Mouse (Mus musculus) gastrocnemius, postnatal 4 days (tissue): Measurements from ENCODE around the gene Arap2. TPM values are rescaled to one million over a fixed set of nuclear protein-coding genes. Genes with fewer than 3 reads are reported as not detected.

Experiments used
- DNase-seq, 2 experiments: peaks; one replicate each; pipeline ENCODE4 v3.0.0; 2021 to 2022; ENCODE audit warnings: low spot score in 2 of 2, mixed read lengths in 2 of 2
- total RNA-seq, 2 experiments: library from RNA; stranded (reverse); gene quantifications; 2 replicates each; pipeline ENCODE4 v1.2.3; 2021

The Arap2 gene
- total RNA-seq, 2 experiments from 2014 or later = 3.0 to 3.2 TPM

GRCm38 (mm10) chr5:62636341-62636740 lies 129.6 kb downstream of the Arap2 start:
- DNase-seq = no peak

DNA sequence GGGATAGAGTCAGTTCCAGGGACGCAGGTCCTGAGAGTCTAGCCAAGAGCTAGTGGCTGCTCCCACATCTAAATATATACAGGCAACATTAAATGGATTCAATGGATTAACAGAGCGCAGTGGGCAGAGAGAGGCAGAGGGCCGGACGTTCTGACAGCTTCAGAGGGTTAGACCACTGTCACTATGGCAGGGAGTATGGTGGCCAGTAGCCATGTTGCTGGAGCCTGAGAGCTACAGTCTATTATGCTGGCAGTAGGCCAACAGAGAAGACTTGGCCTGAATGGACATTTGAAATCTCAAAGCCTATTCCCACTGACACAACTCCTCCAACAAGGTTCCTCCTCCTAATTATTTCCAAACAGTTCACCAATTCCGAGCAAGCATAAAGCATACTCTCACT lies 137.1 kb downstream of the Arap2 start:
- DNase-seq = no peak

- DNase-seq = no peak
Observed at GRCm38 (mm10) chr5:62622848-62623479, 143.0 kb downstream of the Arap2 start.

DNA sequence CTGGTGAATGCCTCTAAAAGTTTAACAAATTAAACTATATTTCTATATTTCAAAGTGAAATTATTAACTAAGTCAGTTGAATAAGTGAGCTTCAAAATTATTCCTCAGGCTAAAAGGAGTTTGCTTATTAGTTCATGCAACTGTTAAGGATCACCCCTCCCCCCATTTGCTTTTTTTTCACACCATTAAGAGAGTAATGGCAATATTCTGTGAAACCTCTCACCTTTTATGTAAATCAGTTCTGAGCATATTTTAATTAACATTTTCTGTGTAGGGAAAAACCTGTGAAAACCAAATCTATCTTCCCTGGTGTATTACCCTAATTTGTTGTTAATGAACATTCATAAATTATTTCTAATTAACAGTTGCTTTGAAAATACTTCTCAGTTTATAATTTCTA lies 147.7 kb downstream of the Arap2 start:
- DNase-seq = no peak

- DNase-seq = no peak
Observed at GRCm38 (mm10) chr5:62611990-62612389, 154.0 kb downstream of the Arap2 start.

DNA sequence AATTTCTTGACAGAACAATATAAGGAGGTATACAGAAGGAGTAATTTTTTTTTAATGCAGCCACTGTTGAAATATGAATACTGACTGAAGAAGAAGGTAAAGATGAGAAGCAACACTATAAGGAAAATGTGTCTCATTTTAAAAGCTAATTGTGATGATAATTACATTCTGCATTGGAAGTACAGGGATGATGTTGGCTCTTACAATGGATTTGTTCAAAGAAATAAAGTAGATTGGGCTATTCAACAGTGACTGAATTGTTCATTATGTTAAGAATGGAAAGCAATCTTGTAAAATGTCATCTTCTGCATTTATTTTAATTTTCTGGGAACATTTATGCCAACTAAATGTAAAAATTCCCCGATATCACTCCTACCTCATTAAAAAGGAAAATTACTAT lies 178.6 kb downstream of the Arap2 start:
- DNase-seq = no peak

- DNase-seq = no peak
Observed at GRCm38 (mm10) chr5:62582643-62583042, 183.3 kb downstream of the Arap2 start.

DNA sequence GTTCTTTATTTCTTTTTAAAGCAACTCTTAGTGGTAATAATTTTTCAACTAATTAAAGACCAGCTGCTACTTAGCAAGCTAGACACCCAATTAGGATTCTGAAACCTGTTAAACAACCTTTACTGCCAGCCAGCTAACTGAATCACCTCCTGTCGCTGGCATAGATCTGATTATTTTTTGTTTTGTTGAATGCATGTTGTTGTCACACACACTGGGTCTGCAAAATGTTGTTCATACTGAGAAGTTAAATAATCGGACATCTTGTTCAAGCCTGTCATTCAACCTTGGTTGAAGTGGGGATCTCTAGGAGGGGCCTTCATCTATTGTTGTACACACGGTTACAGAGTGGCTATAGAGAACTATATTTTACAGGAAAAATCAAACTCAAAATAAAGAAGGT lies 184.3 kb downstream of the Arap2 start:
- no peak for DNase-seq

DNA sequence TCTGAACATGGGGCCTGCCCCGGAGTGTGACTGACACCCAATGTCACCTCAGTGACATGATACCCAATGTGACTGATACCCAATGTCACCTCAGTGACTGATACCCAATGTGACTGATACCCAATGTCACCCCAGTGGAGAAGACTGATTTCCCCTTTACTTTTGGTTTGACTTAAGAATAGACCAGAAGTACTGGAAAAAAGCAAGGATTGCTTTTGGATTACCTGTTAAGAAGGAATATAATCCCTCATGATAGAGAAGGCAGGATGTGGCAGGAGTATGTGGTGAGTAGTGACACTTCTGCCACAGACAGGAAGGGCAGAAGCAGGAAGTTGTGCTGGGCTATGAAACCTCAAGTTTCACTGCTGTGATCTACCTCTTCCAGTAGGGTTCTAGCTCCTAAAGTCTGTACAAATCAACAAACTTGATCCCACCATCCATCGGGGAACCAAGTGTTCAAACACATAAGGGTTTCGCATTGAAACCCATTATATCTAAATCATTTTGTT lies 191.6 kb downstream of the Arap2 start:
- DNase-seq = no peak

Other genes starting within 250 kb of the Arap2 start
- gene Dthd1, start 47.7 kb upstream of the Arap2 start, total RNA-seq = not detected